Mouse (Mus musculus): Measurements from ENCODE around the gene Gnptg.

DNA sequence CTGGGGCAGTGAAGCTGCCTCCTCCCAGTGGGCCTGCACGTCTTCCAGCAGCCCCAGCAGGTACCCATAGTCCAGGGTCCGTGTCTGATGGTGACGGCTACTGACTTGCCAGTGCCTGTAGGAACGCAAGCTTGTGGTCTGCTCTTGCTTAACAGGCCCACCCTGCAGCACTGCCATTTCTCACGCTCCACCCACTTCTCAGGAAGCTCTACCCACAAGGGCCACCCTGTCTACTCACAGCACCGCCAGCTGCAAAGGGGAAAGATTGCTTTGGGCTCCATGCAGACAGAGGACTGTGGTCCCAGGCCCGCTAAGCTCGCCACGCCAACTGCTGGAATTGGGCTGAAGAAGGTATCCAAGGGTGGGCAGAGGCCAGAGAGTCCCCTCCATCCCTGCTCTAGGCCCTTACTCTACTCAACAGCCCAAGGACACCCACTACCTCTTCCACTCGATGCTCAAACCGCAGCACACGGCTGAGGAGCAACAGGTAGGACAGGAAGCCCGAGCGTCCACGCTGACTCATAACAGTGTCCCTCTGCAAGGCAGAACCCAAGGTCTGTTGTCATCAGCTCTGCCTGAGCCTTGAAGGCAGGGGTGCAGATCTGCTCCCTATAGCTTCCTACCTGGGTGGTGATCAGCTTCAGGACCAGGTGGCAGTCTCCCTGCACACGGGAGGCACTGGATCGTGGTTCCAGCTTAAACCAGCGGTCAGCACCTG lies 8.3 kb upstream of the Gnptg start:
- no peak for TF ChIP-seq CTCF (IDR thresholded peaks at IDR 0.05; ENCODE audit: low read depth)
- no peak for TF ChIP-seq EP300 (IDR thresholded peaks at IDR 0.05; ENCODE audit: low read depth)
